Mouse (Mus musculus) adrenal gland, postnatal 10 days (tissue): Measurements from ENCODE around the gene Olfr1234. TPM values are rescaled to one million over a fixed set of nuclear protein-coding genes. Genes with fewer than 3 reads are reported as not detected.

Experiments used
- DNase-seq: peaks from one replicate; pipeline ENCODE4 v3.0.0; 2021; ENCODE audit warnings: mixed read lengths
- long read RNA-seq, 2 experiments: library from polyadenylated mRNA; stranded (forward); transcript quantifications; one replicate each; pipeline ENCODE4 v2.0.0; 2021
- total RNA-seq, 2 experiments: library from RNA; stranded (reverse); gene quantifications; 2 replicates each; pipeline ENCODE4 v1.2.3; 2021

The Olfr1234 gene
- not detected for total RNA-seq
- long read RNA-seq, experiment 1: 0 reads
- long read RNA-seq, experiment 2: 0 reads

DNA sequence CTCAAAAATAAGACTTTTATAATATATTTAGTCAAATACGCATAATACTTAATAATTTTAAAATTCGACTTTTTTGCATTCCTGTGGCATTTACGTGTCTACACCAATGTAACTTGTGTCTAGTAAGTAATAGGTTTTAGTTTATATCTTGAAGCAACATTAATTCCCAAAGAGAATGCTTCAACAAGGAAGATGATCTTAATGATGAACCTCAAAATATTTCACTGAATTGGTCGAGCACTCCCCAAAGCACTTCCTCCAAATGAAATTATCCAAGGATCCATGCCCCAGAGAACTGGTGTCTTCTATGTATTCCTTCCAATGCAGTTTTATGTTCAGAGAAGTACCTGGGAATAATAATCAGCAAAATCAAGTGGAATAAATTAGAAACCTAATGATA, at the start of gene Olfr1234:
TSS of gene Olfr1234 (minus strand) at position 101 of the 400 bp plus-strand sequence.
- DNase-seq: no peak

DNA sequence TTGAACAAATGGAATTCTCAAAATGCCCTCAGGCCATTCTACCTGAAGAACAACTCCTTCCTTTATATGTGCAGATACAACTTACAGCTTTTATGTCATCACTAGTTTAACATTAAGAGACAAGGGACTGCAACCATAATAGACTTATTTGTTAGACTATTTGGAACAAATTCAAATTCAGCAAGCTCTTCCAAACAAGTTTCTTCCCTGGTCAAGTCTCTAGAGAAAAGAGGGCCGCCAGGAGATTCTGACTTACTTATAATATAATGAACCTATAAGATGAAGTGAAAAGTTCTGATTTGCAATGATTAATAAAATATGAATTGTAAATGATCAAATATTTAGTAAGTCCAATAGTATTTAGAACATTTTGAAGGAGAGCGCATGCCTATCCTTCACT, 44.9 kb upstream of the Olfr1234 start, which contains the start of gene Olfr1238:
TSS of gene Olfr1238 (minus strand) at position 101 of the 400 bp plus-strand sequence.
- no peak for DNase-seq

DNA sequence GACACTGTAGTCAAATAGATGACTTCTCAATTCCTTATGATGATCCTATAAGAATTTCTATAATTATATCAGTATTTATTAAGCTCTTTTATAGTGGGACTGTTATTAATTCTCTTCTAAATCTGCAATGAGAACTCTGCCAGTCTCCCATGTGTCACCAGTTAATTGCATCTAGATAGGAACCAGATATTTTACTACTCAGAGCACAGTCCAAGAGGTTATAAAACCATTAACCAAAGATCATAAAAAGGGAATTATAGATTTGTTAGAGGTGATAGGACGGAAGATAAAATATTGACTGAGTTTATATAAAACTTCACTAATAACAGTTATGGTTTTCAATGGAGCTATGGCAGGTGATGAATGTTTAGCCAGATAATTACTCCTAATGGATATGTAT, 36.2 kb upstream of the Olfr1234 start:
- no peak for DNase-seq

DNA sequence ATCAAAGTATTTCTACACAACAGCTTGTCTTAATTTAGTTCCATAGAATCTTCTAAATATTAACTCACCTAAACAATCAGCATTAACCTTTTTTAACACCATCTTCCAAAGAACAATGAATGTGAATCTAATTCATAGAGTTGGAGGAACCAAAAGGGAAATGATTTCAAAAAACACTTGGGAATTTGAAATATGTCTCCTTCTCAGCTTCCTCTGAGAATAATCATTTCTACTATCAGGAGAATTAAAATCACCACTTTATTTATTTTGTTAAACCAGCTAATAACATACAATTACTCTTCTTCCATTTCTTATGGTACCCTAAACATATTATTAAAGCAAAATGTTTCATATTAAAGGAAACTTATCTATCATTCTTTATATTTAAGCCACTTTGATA, 22.4 kb downstream of the Olfr1234 start, which contains the start of gene Olfr1233:
TSS of gene Olfr1233 (minus strand) at position 101 of the 400 bp plus-strand sequence.
- no peak for DNase-seq

GRCm38 (mm10) chr2:89329575-89329974, 35.1 kb downstream of the Olfr1234 start, which contains the start of gene Olfr1232:
Olfr1232 (minus strand) TSS chr2:89329675.
- DNase-seq: no peak

Other genes with a start within 250 kb of the Olfr1234 start
- gene Olfr1221, start 247.6 kb downstream of the Olfr1234 start, total RNA-seq: not detected
- gene Olfr1222, start 231.8 kb downstream of the Olfr1234 start, total RNA-seq: not detected
- gene Olfr1223, start 213.3 kb downstream of the Olfr1234 start, total RNA-seq: not detected
- not detected for gene Olfr1224-ps1, start 200.8 kb downstream of the Olfr1234 start, total RNA-seq
- gene Olfr1225, start 190.2 kb downstream of the Olfr1234 start, total RNA-seq: not detected
- gene Olfr1226, start 164.8 kb downstream of the Olfr1234 start, total RNA-seq: not detected
- gene Olfr1228, start 110.8 kb downstream of the Olfr1234 start, total RNA-seq: not detected
- not detected for gene Olfr1229, start 76.9 kb downstream of the Olfr1234 start, total RNA-seq
- gene Olfr1230, start 67.6 kb downstream of the Olfr1234 start, total RNA-seq: not detected
- gene Olfr1231, start 57.8 kb downstream of the Olfr1234 start, total RNA-seq: not detected
- not detected for gene Olfr1232, start 35.2 kb downstream of the Olfr1234 start, total RNA-seq
- gene Olfr1233, start 22.5 kb downstream of the Olfr1234 start, total RNA-seq: not detected
- gene Olfr1238, start 44.8 kb upstream of the Olfr1234 start, total RNA-seq: not detected
- not detected for gene Olfr1239, start 55.5 kb upstream of the Olfr1234 start, total RNA-seq
- gene Olfr1240, start 78.1 kb upstream of the Olfr1234 start, total RNA-seq: not detected
- not detected for gene Olfr1241, start 122.3 kb upstream of the Olfr1234 start, total RNA-seq
- not detected for gene Olfr1242, start 133.5 kb upstream of the Olfr1234 start, total RNA-seq
- gene Olfr1243, start 166.6 kb upstream of the Olfr1234 start, total RNA-seq: not detected
- gene Olfr1245, start 213.6 kb upstream of the Olfr1234 start, total RNA-seq: not detected
- not detected for gene Olfr1246, start 228.3 kb upstream of the Olfr1234 start, total RNA-seq
- not detected for gene Olfr1247, start 249.3 kb upstream of the Olfr1234 start, total RNA-seq